Mouse (Mus musculus): ENCODE measurements around the gene Ankrd34a.

GRCm38 (mm10) chr3:96601941-96602703 lies 5.7 kb downstream of the Ankrd34a start:
- TF ChIP-seq CTCF (IDR thresholded peaks at IDR 0.05) (no peak), EP300 (IDR thresholded peaks at IDR 0.05) (no peak)
